Mouse (Mus musculus): ENCODE data around the gene Rdh9. TPM values are rescaled to one million over a fixed set of nuclear protein-coding genes. Genes with fewer than 3 reads are reported as not detected.

The Rdh9 gene
- 1 to 10 TPM in 1 of 4 experiments, not detected in 3; 1.7 TPM for total RNA-seq (2022)

DNA sequence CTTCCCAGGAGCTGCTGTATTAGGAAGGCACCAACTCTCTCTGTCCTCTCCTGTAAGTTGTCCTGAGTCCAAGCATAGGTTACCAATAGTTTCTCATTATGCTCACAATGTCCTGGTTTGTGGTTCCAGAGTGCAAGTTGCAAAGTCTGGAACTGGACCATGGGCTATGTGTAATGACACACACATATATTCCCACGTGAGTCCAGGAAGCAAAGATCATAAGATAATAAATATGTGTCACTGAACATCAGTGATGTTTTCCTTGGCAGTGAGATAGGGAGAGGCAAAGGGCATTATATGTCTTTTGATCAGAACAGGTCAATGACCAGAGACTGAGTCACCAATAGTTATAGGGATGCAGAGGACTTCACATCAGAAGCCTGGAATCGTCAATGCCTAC lies at the start of gene Rdh9:
Rdh9 (plus strand) TSS at position 376 of the 400 bp plus-strand sequence.
- DNase-seq (ENCODE audit: low spot score in 2 of 2): no peak

- no peak for DNase-seq (ENCODE audit: low spot score in 2 of 2)
Observed at GRCm38 (mm10) chr10:127728437-127728836, 47.7 kb upstream of the Rdh9 start.

- DNase-seq (ENCODE audit: low spot score in 2 of 2): no peak
Observed at GRCm38 (mm10) chr10:127730285-127730932, 45.8 kb upstream of the Rdh9 start.

GRCm38 (mm10) chr10:127730933-127731310 lies 45.3 kb upstream of the Rdh9 start:
- DNase-seq (ENCODE audit: low spot score in 2 of 2): no peak

GRCm38 (mm10) chr10:127731397-127731796 lies 44.8 kb upstream of the Rdh9 start:
- no peak for DNase-seq (ENCODE audit: low spot score in 2 of 2)

GRCm38 (mm10) chr10:127734434-127734833 lies 41.8 kb upstream of the Rdh9 start:
- no peak for DNase-seq (ENCODE audit: low spot score in 2 of 2)

GRCm38 (mm10) chr10:127736266-127736665 lies 39.9 kb upstream of the Rdh9 start:
- DNase-seq (ENCODE audit: low spot score in 2 of 2): no peak

DNA sequence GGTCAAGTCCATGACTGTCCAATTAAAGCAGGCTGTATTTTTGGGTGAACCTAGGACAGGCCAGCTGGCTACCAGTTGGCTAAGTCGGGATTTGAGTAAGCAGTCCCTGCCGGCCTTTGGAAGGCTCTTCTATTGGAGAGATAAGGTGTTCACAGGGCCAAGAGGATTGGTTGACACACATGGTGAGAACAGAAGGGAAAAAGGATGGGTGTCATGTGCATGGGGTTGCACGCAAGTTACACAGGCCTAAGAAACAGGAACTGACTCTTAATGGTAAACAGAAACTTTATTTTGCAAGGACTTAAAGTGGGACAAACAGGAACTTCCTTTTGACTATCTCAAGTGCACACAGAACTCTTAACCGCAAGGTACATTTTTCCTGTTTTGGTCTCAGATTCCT lies 39.3 kb upstream of the Rdh9 start:
- DNase-seq (ENCODE audit: low spot score in 2 of 2): no peak

DNA sequence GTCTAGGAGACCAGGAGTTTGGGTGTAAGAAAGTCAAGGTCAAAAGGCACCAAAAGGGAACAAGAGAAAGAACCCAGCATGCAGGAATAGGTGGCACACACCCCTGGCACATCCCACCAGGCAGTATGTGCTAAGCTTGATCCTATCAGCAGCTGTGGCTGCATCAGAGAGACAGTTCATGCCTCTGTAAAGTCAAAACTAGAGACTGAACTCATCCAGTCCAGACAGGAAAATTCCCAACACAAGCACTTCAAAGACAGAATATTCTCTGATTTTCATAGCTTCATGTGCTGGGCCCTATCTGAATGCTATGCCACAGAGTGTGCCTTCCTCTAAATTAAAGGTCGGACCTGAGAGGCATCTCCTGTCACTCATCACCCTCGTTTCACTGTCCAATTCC lies 38.6 kb upstream of the Rdh9 start:
- no peak for DNase-seq (ENCODE audit: low spot score in 2 of 2)

GRCm38 (mm10) chr10:127738151-127738882 lies 37.9 kb upstream of the Rdh9 start:
- no peak for DNase-seq (ENCODE audit: low spot score in 2 of 2)

DNA sequence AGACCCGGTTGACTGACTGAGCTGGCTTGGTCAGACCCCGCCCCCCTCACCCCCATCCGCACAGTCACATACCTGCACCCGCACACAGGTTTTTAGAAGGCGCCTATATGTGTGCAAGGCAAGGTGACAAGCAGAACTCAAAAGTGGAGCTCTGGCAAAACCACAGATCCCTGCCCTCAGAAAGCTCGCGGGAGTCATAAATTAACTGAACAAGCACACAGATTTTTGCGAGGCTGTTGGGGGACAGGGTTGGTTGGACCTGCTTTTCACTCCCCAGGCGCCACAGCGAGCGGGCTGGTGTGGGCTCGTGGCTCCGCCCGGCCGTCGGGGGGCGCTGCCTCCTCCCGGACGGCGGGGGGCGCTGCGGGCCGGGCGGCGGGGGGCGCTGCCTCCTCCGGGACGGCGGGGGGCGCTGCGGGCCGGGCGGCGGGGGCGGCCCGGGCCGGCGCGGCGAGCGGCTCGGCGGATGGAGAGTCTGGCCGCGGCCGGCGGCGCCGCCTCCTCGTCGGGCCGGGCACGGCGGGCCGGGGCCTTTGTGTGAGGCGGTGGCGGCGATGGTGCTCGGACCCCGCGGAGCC lies 37.0 kb upstream of the Rdh9 start, which contains the start of gene Zbtb39:
Zbtb39 (plus strand) TSS at position 456 of the 578 bp plus-strand sequence.
- peak; percentile 37 to 47 for DNase-seq (ENCODE audit: low spot score in 2 of 2)

DNA sequence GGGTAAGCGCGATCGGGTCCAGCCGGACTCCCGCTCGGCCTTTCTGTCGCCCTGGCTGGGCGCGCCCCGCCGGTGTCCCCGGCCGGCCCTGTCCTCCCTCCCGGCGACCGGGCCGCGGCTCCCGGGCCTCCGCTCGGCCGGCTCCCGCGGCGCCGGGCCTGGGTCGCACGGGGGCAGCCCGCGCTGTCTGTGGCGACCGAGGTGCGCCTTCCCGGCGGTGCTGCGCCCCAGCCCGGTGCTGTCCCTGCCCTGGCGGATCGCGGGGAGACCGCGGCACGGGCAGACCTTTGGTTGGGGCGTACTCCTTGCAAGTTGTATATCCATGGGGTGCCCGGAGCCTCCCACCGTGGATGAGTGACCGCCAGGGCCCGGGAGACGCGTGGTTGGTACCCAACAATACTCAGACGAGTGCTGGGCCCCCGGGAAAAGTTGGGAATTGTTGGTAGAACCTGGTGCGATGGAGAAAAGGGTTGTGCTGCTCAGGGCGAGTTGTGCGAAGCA lies 36.5 kb upstream of the Rdh9 start:
- DNase-seq (ENCODE audit: low spot score in 2 of 2): no peak

GRCm38 (mm10) chr10:127744661-127745060 lies 31.5 kb upstream of the Rdh9 start:
- DNase-seq (ENCODE audit: low spot score in 2 of 2): no peak

GRCm38 (mm10) chr10:127745886-127746285 lies 30.3 kb upstream of the Rdh9 start:
- no peak for DNase-seq (ENCODE audit: low spot score in 2 of 2)

GRCm38 (mm10) chr10:127747254-127747653 lies 28.9 kb upstream of the Rdh9 start:
- DNase-seq (ENCODE audit: low spot score in 2 of 2): no peak

GRCm38 (mm10) chr10:127748847-127749612 lies 27.2 kb upstream of the Rdh9 start:
- no peak for DNase-seq (ENCODE audit: low spot score in 2 of 2)

GRCm38 (mm10) chr10:127750136-127750777 lies 25.9 kb upstream of the Rdh9 start:
- DNase-seq (ENCODE audit: low spot score in 2 of 2): no peak

- no peak for DNase-seq (ENCODE audit: low spot score in 2 of 2)
Observed at GRCm38 (mm10) chr10:127751548-127751947, 24.6 kb upstream of the Rdh9 start, which contains the start of gene Gpr182. TSS of gene Gpr182 (minus strand) at chr10:127751732.

DNA sequence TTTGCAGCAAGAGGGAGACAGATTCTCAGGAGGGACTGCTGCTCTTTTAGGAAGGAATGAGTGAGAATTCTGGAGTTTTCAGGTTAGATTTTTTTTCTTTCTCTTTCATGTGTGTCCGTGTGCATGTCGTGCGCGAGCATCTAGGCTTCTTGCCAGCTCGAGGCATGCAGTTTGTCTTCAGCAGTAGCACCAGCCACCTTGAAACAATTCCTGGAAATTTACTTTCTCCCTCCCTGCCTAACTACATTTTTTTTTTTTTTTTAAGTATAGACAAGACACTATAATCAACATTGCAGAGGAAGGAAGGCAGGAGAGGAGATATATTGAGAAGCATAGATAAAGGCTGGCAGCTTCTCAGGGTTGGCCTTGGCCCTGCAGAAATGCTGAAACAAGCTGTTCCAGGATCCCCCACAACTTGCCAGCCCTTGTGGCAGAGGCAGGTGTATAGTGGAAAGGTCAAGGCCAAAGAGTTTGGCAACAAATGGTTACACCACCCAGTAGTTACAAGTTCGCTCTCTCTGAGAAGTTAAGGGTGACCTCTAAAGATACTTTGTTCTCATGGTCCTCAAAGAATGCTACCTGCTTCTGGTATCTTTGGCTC lies 21.5 kb upstream of the Rdh9 start:
- DNase-seq (ENCODE audit: low spot score in 2 of 2): no peak

GRCm38 (mm10) chr10:127755246-127755645 lies 20.9 kb upstream of the Rdh9 start:
- no peak for DNase-seq (ENCODE audit: low spot score in 2 of 2)

Measured in left cerebral cortex, adult 8-10 months (tissue).